Mouse (Mus musculus) adrenal gland (tissue): Measurements from ENCODE around the gene Isca1.
"Not testable (repeated sequence)": the region's sequence is repeated elsewhere in the genome, so short reads cannot be mapped to it uniquely, and the experiment has no call there.

Experiments used
- intact Hi-C: fragments of 180-260 bp; cut with DNase I; formaldehyde crosslinking; loops from one replicate; pipeline ENCODE4 v1.15.1; 2025
- long read RNA-seq, 2 experiments: library from polyadenylated mRNA; unstranded; transcript quantifications; one replicate each; pipeline ENCODE4 v2.0.0; 2020; ENCODE audit warnings: borderline replicate concordance in 1 of 2; ENCODE audit not compliant: insufficient replicate concordance in 1 of 2

Gene Isca1
- long read RNA-seq, experiment 1, transcript Isca1-201 (4 exons, 1,942 nt) = major isoform, 199 of 212 reads
- long read RNA-seq, experiment 1, transcript Isca1-205 (1 exons, 3,280 nt) = minor isoform, 9 of 212 reads
- long read RNA-seq, experiment 1, partial matches to known transcripts = 2 of 212 reads
- long read RNA-seq, experiment 1, other reads (novel, unspliced or antisense) = 1 of 212 reads
- long read RNA-seq, experiment 2, transcript Isca1-205 (1 exons, 3,280 nt) = minor isoform, 7 of 263 reads
- long read RNA-seq, experiment 2, transcript Isca1-201 (4 exons, 1,942 nt) = major isoform, 253 of 263 reads
- long read RNA-seq, experiment 2, partial matches to known transcripts = 1 of 263 reads
- long read RNA-seq, experiment 2, other reads (novel, unspliced or antisense) = 2 of 263 reads

GRCm38 (mm10) chr13:59769296-59770163 is at the start of gene Isca1:
TSS of gene Isca1 (minus strand) at chr13:59769810.
- intact Hi-C loops = loop anchor here (5.0 kb wide), 1 partner anchor 182 kb away; the partner anchor contains the start of genes Agtpbp1 and Naa35

GRCm38 (mm10) chr13:59817352-59817751 is 47.7 kb upstream of the Isca1 start:
- intact Hi-C loops = no loop called here

GRCm38 (mm10) chr13:59814109-59814591 is 44.5 kb upstream of the Isca1 start:
- intact Hi-C loops = loop anchor here (2.0 kb wide), 1 partner anchor 25 kb away; no protein-coding TSS in a partner anchor

- intact Hi-C loops = no loop called here
Measured at GRCm38 (mm10) chr13:59811581-59811980, 42.0 kb upstream of the Isca1 start.

- intact Hi-C loops = no loop called here
Measured at GRCm38 (mm10) chr13:59801000-59801399, 31.4 kb upstream of the Isca1 start.

- intact Hi-C loops = no loop called here
Measured at GRCm38 (mm10) chr13:59800077-59800476, 30.5 kb upstream of the Isca1 start.

- intact Hi-C loops = loop anchor here (5.0 kb wide), 1 partner anchor 176 kb away; no protein-coding TSS in a partner anchor
Measured at GRCm38 (mm10) chr13:59798306-59798705, 28.7 kb upstream of the Isca1 start.

- intact Hi-C loops = loop anchor here (5.0 kb wide), 1 partner anchor 174 kb away; no protein-coding TSS in a partner anchor
Measured at GRCm38 (mm10) chr13:59796466-59796848, 26.8 kb upstream of the Isca1 start.

- intact Hi-C loops = loop anchor here (5.0 kb wide), 1 partner anchor 174 kb away; no protein-coding TSS in a partner anchor
Measured at GRCm38 (mm10) chr13:59795807-59796465, 26.3 kb upstream of the Isca1 start.

GRCm38 (mm10) chr13:59794786-59795185 is 25.2 kb upstream of the Isca1 start:
- intact Hi-C loops = loop anchor here (5.0 kb wide), 1 partner anchor 172 kb away; no protein-coding TSS in a partner anchor

- intact Hi-C loops = no loop called here
Measured at GRCm38 (mm10) chr13:59782145-59782544, 12.5 kb upstream of the Isca1 start, which contains the start of gene Gm49354. TSS of gene Gm49354 (minus strand) at chr13:59782245.

GRCm38 (mm10) chr13:59779744-59780264 is 10.2 kb upstream of the Isca1 start:
- intact Hi-C loops = not testable (repeated sequence)

- intact Hi-C loops = no loop called here
Measured at GRCm38 (mm10) chr13:59779213-59779612, 9.6 kb upstream of the Isca1 start.

GRCm38 (mm10) chr13:59775168-59775567 is 5.6 kb upstream of the Isca1 start:
- intact Hi-C loops = no loop called here

- intact Hi-C loops = no loop called here
Measured at GRCm38 (mm10) chr13:59771257-59771656, 1.6 kb upstream of the Isca1 start.

- intact Hi-C loops = no loop called here
Measured at GRCm38 (mm10) chr13:59770847-59771246, 1.2 kb upstream of the Isca1 start.

- intact Hi-C loops = no loop called here
Measured at GRCm38 (mm10) chr13:59770164-59770562, 553 bp upstream of the Isca1 start.

GRCm38 (mm10) chr13:59768531-59768930 is 1.1 kb downstream of the Isca1 start:
- intact Hi-C loops = loop anchor here (5.0 kb wide), 1 partner anchor 181 kb away; the partner anchor contains the start of genes Agtpbp1 and Naa35

- intact Hi-C loops = loop anchor here (5.0 kb wide), 1 partner anchor 180 kb away; the partner anchor contains the start of genes Agtpbp1 and Naa35
Measured at GRCm38 (mm10) chr13:59766786-59767515, 2.7 kb downstream of the Isca1 start.

GRCm38 (mm10) chr13:59762791-59763190 is 6.8 kb downstream of the Isca1 start:
- intact Hi-C loops = no loop called here
